Mouse (Mus musculus) MN1 (cell line): ENCODE results near the gene Lclat1.
"Not testable (repeated sequence)": the region's sequence is repeated elsewhere in the genome, so short reads cannot be mapped to it uniquely, and the experiment has no call there.

Experiments
- DNase-seq: peaks from one replicate; pipeline ENCODE4 v3.0.0-alpha.2; 2016; ENCODE audit warnings: low spot score

Gene Lclat1

DNA sequence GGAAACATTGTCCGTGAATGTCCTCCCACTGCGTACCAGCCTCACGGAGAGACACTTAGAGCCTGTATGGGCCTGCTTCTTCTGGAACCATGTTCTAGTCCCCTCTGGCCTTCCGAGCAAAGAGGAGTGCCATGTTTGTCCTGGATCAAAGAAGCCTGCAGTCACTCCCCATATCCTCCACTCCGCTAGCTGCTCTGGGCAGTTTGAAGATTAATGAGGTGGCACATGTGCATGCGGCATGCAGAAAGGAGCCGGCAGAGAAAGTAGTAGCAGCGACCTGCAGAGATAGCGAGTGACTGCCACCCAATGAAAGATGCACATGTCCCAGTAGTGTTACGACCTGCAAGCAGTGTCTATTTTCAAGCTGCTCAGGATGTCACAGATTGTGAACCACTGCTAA, 167.3 kb downstream of the Lclat1 start:
- DNase-seq: no peak

DNA sequence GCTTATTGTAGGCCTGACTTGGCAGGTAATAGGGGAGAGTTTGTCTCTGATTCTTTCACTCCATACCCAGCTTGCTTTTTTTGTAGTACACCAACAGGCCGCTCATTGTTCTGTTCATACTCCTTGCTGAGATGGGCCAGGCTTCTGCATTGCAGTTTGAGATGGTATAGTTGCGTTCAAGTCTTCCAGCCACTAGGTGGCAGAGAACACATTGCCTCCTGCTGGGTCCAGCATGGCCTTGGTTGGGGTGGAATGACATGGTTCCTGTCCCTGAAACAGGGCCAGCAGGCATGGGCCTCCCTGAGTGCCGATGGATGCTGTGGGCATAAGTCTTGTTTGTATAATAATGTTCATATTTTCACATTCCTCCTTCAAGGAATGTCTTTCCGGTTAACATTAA, 170.0 kb downstream of the Lclat1 start:
- DNase-seq: no peak

DNA sequence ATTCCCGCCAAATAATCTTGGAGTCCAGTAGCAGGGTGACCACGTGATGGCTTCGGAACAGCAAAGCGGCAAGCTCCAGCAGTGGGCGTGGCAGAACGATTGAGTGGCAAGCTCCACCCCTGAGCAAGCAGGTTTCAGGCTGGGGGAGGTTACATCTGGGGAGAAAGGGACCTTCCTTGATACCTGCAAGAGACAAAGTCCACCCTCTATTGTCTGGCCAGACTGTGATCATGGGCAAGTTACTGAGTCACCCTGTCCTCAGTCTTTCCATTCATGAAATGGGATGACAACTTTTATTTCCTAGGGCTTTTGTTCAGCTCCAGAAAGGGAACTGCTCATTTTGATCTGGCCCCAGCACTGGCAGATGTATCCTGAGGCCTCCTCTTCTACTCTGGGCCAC, 174.9 kb downstream of the Lclat1 start:
- DNase-seq: not testable (repeated sequence)

DNA sequence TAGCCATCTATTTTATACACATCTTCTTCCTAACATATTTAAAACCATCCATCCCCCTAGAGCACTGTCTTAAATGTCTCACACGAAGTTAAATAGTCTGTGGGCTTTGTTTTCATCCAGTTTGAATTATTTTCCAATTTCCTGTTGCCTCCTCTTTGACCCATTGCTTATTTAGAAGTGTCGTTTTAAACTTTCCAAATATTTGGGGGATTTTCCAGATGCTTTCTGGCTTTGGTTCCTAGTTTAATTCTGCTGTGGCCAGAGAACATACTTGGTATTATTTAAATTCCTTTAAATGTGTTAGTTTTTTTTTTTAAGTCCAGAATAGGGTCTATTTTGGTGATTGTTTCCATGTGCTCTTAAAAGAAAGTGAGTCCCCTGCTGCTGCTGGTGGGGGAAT, 176.5 kb downstream of the Lclat1 start:
- no peak for DNase-seq
